ENCODE assay signal across 9 mouse cellular contexts in the genomic region with DNA sequence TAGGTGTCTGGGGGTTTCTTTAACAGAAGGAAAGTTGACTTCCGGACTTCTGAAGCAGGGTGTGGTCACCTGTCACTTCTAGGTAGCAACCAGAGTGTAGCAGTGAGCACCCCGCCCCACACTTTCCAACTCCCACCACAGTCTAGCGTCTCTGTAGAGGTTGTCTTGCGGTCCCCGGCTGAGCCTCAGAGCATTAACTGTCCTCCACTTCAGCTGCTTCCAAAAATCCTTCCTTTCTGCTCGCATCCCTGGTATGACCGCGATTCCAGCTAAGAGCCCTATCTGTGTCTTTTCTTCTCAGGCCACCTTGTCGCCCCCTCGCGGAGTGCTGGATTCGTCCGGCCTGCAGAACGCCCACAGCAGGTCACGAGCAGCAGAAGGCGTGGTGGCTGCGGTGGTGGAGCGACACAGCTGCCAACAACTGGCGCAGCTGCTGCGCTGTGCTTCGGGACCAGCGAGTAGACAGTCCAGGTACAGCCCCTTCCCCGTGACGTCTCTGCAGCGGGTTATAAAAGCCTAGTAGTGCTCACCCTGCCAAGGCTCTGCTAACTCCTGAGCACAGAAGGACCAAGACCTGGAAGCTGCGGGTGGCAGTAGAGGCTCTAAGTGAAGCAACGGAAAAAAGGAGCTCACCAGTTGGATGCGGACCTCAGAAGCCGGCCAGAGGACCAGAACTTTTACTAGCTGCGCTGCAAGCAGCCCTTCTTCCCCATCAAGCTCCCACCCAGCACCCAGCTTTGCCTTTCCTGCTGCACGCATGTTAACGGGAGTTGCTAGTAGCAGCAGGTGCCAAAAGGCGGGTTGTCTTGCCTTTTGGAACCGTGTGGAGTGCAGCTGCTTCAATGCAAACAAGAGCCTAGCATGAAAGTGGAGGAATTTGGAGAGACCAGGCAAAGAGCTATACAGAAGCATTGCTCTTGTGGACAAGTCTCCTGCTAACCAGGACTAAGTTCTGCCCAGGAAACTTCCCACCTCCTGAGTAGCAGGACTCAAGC. TPM values are rescaled to one million over a fixed set of nuclear protein-coding genes. Genes with fewer than 3 reads are reported as not detected.
DNase-seq lines count a peak whose midpoint lies in the region; ATAC-seq lines count a peak whose summit lies in the region.
"Had no signal": no experiment of that assay in that cellular context is flagged by ENCODE, and none has a peak within 500 bp of the region (broad histone marks: within the 10 kb centered on the region; RNA-seq: fewer than 3 reads in every experiment).

No protein-coding gene starts in this region.

- no peaks in the 10 kb centered on the region for H3K4me1 ChIP-seq in liver, embryonic 11.5 days (replicated peaks; ENCODE audit: control insufficient read depth, insufficient read depth, low read length)
- peaks cover 24% of the 10 kb centered on the region for H3K4me1 ChIP-seq in neural tube, embryonic 12.5 days

- H3K27ac ChIP-seq in liver, embryonic 11.5 days (ENCODE audit: low read depth, low read length), result no peak overlapping the region
- no peak overlapping the region for H3K27ac ChIP-seq in neural tube, embryonic 12.5 days

- no peak for ATAC-seq in liver, embryonic 11.5 days (replicated peaks; ENCODE audit: low FRiP score)
- ATAC-seq in neural tube, embryonic 12.5 days (ENCODE audit: low FRiP score, low read depth), result peak; percentile 46

- peak overlapping the region; percentile 23; the same call in 1 of the 2 replicates for H3K4me3 ChIP-seq in liver, embryonic 11.5 days (ENCODE audit: low read depth, low read length)
- H3K4me3 ChIP-seq in neural tube, embryonic 12.5 days, result peak overlapping the region; percentile 35

- no peak overlapping the region for H3K9ac ChIP-seq in liver, embryonic 11.5 days (ENCODE audit: low read depth, low read length)
- H3K9ac ChIP-seq in neural tube, embryonic 12.5 days, result peak overlapping the region; percentile 44; the same call in 1 of the 2 replicates

- H3K4me2 ChIP-seq in liver, embryonic 11.5 days, result peak overlapping the region; percentile 55
- H3K4me2 ChIP-seq in neural tube, embryonic 12.5 days (replicated peaks), result peak overlapping the region; percentile 80

- H3K36me3 ChIP-seq in liver, embryonic 11.5 days (ENCODE audit: control insufficient read depth, insufficient read depth, low read length), result no peaks in the 10 kb centered on the region
- H3K36me3 ChIP-seq in neural tube, embryonic 12.5 days, result no peaks in the 10 kb centered on the region

- peaks cover 48% of the 10 kb centered on the region for H3K27me3 ChIP-seq in liver, embryonic 11.5 days (replicated peaks; ENCODE audit: control insufficient read depth, insufficient read depth, low read length)
- H3K27me3 ChIP-seq in neural tube, embryonic 12.5 days (replicated peaks), result peaks cover 45% of the 10 kb centered on the region

- no peaks in the 10 kb centered on the region for H3K9me3 ChIP-seq in liver, embryonic 11.5 days (ENCODE audit: control insufficient read depth, low read length)
- H3K9me3 ChIP-seq in neural tube, embryonic 12.5 days, result no peaks in the 10 kb centered on the region

- 6% methylated on average over 34 of the region's 34 CpGs for WGBS in liver, embryonic 11.5 days
- WGBS in neural tube, embryonic 12.5 days, result 2% methylated on average over 34 of the region's 34 CpGs

- peak; percentile 9 for DNase-seq in adrenal gland, postnatal 25 days
- DNase-seq in adrenal gland, postnatal 4 days (ENCODE audit: low spot score in 2 of 2), result no peak
- peak; percentile 7 for DNase-seq in 3134 (ENCODE audit: extremely low read depth, insufficient read length, low spot score)
- peak; percentile 63 for DNase-seq in embryo, embryonic 10.5 days (ENCODE audit: low spot score)
- peak; percentile 35 for DNase-seq in heart, postnatal 4 days
- no peak for DNase-seq in liver, embryonic 11.5 days (ENCODE audit: low spot score)
- DNase-seq in spleen, adult 18-20 months, result no peak

RNA-seq across cellular contexts. Expression of gene Tacr1, which starts 0.7 kb away (rescaled TPM):
- 0.06 TPM in 1 of 2 replicates, not detected in the other for total RNA-seq in adrenal gland, postnatal 25 days (2021)
- total RNA-seq in adrenal gland, postnatal 4 days (2021), result under 1 TPM in 1 of 2 experiments, not detected in 1; 0.22 TPM
- under 1 TPM in 1 of 2 experiments, not detected in 1; 0.12 TPM for total RNA-seq in heart, postnatal 4 days (2021)
- polyA plus RNA-seq in liver, embryonic 11.5 days (2014; fragmentation: Nextera tagmentation; extraction: Ambion mirVana), result 0.05 TPM in 1 of 2 replicates, not detected in the other
- 2.4 and 2.5 TPM in 2 replicates for polyA plus RNA-seq in neural tube, embryonic 12.5 days (2016; fragmentation: Nextera tagmentation; extraction: Ambion mirVana)
- polyA plus RNA-seq: C2C12 had no signal

Comparison
In these comparisons a context has a peak if more than half of its experiments do, and no peak if none do; other contexts are left out.
1. DNase-seq: peak in adrenal gland, postnatal 25 days (single experiment), 3134 (single experiment), embryo, embryonic 10.5 days (single experiment) and heart, postnatal 4 days (single experiment); none in adrenal gland, postnatal 4 days (0 of 2), liver, embryonic 11.5 days (single experiment) and spleen, adult 18-20 months (0 of 2).